Mouse (Mus musculus): ENCODE results near the gene Malsu1. TPM values are rescaled to one million over a fixed set of nuclear protein-coding genes. Genes with fewer than 3 reads are reported as not detected.

Gene Malsu1
- polyA plus RNA-seq (2016; fragmentation: Nextera tagmentation; extraction: Ambion mirVana): 47.9 and 52.9 TPM in 2 replicates

GRCm38 (mm10) chr6:49073304-49074116 is at the start of gene Malsu1:
Malsu1 (plus strand) TSS chr6:49073795.
- peak; percentile 94 for ATAC-seq
- peak within 1 kb of the TSS; percentile 94 for H3K4me3 ChIP-seq
- H3K36me3 ChIP-seq: peaks cover 16% of the 10 kb centered on the region
- peak within 1 kb of the TSS; percentile 94 for H3K9ac ChIP-seq
- no peaks in the 10 kb centered on the region for H3K27me3 ChIP-seq (replicated peaks)
- no peaks in the 10 kb centered on the region for H3K9me3 ChIP-seq (replicated peaks)
- peak within 1 kb of the TSS; percentile 80 for H3K27ac ChIP-seq
- WGBS (ENCODE audit: insufficient replicate concordance): under 1% methylated on average over 49 of the region's 49 CpGs
- peaks cover 24% of the 10 kb centered on the region for H3K4me1 ChIP-seq
- peak within 1 kb of the TSS; percentile 81 for H3K4me2 ChIP-seq

- no peak overlapping the region for H3K4me3 ChIP-seq
- 66% methylated on average over 7 of the region's 7 CpGs for WGBS (ENCODE audit: insufficient replicate concordance)
- H3K4me1 ChIP-seq: no peaks in the 10 kb centered on the region
Measured at GRCm38 (mm10) chr6:49025290-49025689, 48.3 kb upstream of the Malsu1 start.

GRCm38 (mm10) chr6:49026496-49026895 is 47.1 kb upstream of the Malsu1 start:
- Histone ChIP-seq H3K9me3 (replicated peaks) (no peaks in the 10 kb centered on the region), H3K4me1 (no peaks in the 10 kb centered on the region), H3K9ac (no peak overlapping the region), H3K4me3 (no peak overlapping the region), H3K27ac (no peak overlapping the region), H3K27me3 (replicated peaks) (0 out of 2 replicates have a peak, but pooled peaks cover 11% of the 10 kb centered on the region), H3K36me3 (no peaks in the 10 kb centered on the region), H3K4me2 (no peak overlapping the region)
- ATAC-seq: no peak
- WGBS (ENCODE audit: insufficient replicate concordance): 34% methylated on average over 5 of the region's 5 CpGs

More at GRCm38 (mm10) chr6:49025290-49025689, 48.3 kb upstream of the Malsu1 start:
- no peak for ATAC-seq
- Histone ChIP-seq H3K9me3 (replicated peaks) (no peaks in the 10 kb centered on the region), H3K27ac (no peak overlapping the region), H3K9ac (no peak overlapping the region), H3K4me2 (no peak overlapping the region), H3K27me3 (replicated peaks) (0 out of 2 replicates have a peak, but pooled peaks cover 11% of the 10 kb centered on the region), H3K36me3 (no peaks in the 10 kb centered on the region)

GRCm38 (mm10) chr6:49028019-49028418 is 45.6 kb upstream of the Malsu1 start:
- 58% methylated on average over 6 of the region's 6 CpGs for WGBS (ENCODE audit: insufficient replicate concordance)
- Histone ChIP-seq H3K9me3 (replicated peaks) (no peaks in the 10 kb centered on the region), H3K27me3 (replicated peaks) (0 out of 2 replicates have a peak, but pooled peaks cover 11% of the 10 kb centered on the region), H3K4me3 (no peak overlapping the region), H3K4me1 (no peaks in the 10 kb centered on the region), H3K36me3 (no peaks in the 10 kb centered on the region), H3K27ac (no peak overlapping the region), H3K4me2 (no peak overlapping the region), H3K9ac (no peak overlapping the region)
- no peak for ATAC-seq

- no peak overlapping the region for H3K27ac ChIP-seq
- WGBS (ENCODE audit: insufficient replicate concordance): 66% methylated on average over 3 of the region's 3 CpGs
- H3K9me3 ChIP-seq (replicated peaks): no peaks in the 10 kb centered on the region
- no peak overlapping the region for H3K9ac ChIP-seq
- no peak overlapping the region for H3K4me2 ChIP-seq
- H3K4me3 ChIP-seq: no peak overlapping the region
- no peaks in the 10 kb centered on the region for H3K4me1 ChIP-seq
- no peak for ATAC-seq
- 0 out of 2 replicates have a peak, but pooled peaks cover 7% of the 10 kb centered on the region for H3K27me3 ChIP-seq (replicated peaks)
- H3K36me3 ChIP-seq: no peaks in the 10 kb centered on the region
Measured at GRCm38 (mm10) chr6:49028708-49029107, 44.9 kb upstream of the Malsu1 start.

GRCm38 (mm10) chr6:49031230-49031629 is 42.4 kb upstream of the Malsu1 start:
- Histone ChIP-seq H3K9ac (no peak overlapping the region), H3K27me3 (replicated peaks) (peaks cover 15% of the 10 kb centered on the region)
- ATAC-seq: no peak

GRCm38 (mm10) chr6:49032783-49033182 is 40.8 kb upstream of the Malsu1 start:
- Histone ChIP-seq H3K27me3 (replicated peaks) (peaks cover 30% of the 10 kb centered on the region), H3K9me3 (replicated peaks) (no peaks in the 10 kb centered on the region), H3K4me3 (no peak overlapping the region), H3K36me3 (no peaks in the 10 kb centered on the region), H3K4me2 (no peak overlapping the region), H3K27ac (no peak overlapping the region), H3K4me1 (no peaks in the 10 kb centered on the region), H3K9ac (no peak overlapping the region)
- ATAC-seq: no peak
- 67% methylated on average over 4 of the region's 4 CpGs for WGBS (ENCODE audit: insufficient replicate concordance)

More at GRCm38 (mm10) chr6:49031230-49031629, 42.4 kb upstream of the Malsu1 start:
- H3K9me3 ChIP-seq (replicated peaks): no peaks in the 10 kb centered on the region
- H3K4me2 ChIP-seq: no peak overlapping the region
- H3K36me3 ChIP-seq: no peaks in the 10 kb centered on the region
- H3K4me1 ChIP-seq: no peaks in the 10 kb centered on the region
- 64% methylated on average over 4 of the region's 4 CpGs for WGBS (ENCODE audit: insufficient replicate concordance)
- H3K27ac ChIP-seq: no peak overlapping the region
- no peak overlapping the region for H3K4me3 ChIP-seq

- Histone ChIP-seq H3K9me3 (replicated peaks) (no peaks in the 10 kb centered on the region), H3K27me3 (replicated peaks) (peaks cover 39% of the 10 kb centered on the region), H3K36me3 (no peaks in the 10 kb centered on the region), H3K4me3 (no peak within 1 kb of the TSS), H3K4me1 (no peaks in the 10 kb centered on the region), H3K4me2 (peak within 1 kb of the TSS; percentile 29), H3K27ac (no peak within 1 kb of the TSS), H3K9ac (no peak within 1 kb of the TSS)
- 19% methylated on average over 28 of the region's 28 CpGs for WGBS (ENCODE audit: insufficient replicate concordance)
- ATAC-seq: no peak
Measured at GRCm38 (mm10) chr6:49036275-49037267, 37.0 kb upstream of the Malsu1 start, which contains the start of gene Gpnmb. Gpnmb (plus strand) TSS chr6:49036546.

- WGBS (ENCODE audit: insufficient replicate concordance): 49% methylated on average over 12 of the region's 12 CpGs
- Histone ChIP-seq H3K9ac (no peak overlapping the region), H3K4me2 (no peak overlapping the region), H3K4me1 (no peaks in the 10 kb centered on the region), H3K27ac (no peak overlapping the region), H3K36me3 (no peaks in the 10 kb centered on the region), H3K4me3 (no peak overlapping the region), H3K9me3 (replicated peaks) (no peaks in the 10 kb centered on the region), H3K27me3 (replicated peaks) (peaks cover 39% of the 10 kb centered on the region)
- ATAC-seq: no peak
Measured at GRCm38 (mm10) chr6:49037268-49037662, 36.3 kb upstream of the Malsu1 start.

- no peak for ATAC-seq
- H3K9ac ChIP-seq: no peak overlapping the region
Measured at GRCm38 (mm10) chr6:49039470-49040180, 34.0 kb upstream of the Malsu1 start.

GRCm38 (mm10) chr6:49046502-49046901 is 27.1 kb upstream of the Malsu1 start:
- no peaks in the 10 kb centered on the region for H3K4me1 ChIP-seq
- no peak overlapping the region for H3K4me3 ChIP-seq
- no peaks in the 10 kb centered on the region; the same call in 1 of the 2 replicates for H3K27me3 ChIP-seq (replicated peaks)
- no peaks in the 10 kb centered on the region for H3K9me3 ChIP-seq (replicated peaks)
- no peak for ATAC-seq
- WGBS (ENCODE audit: insufficient replicate concordance): 57% methylated on average over 6 of the region's 6 CpGs
- no peak overlapping the region for H3K27ac ChIP-seq
- H3K36me3 ChIP-seq: no peaks in the 10 kb centered on the region
- H3K4me2 ChIP-seq: no peak overlapping the region
- no peak overlapping the region for H3K9ac ChIP-seq

More at GRCm38 (mm10) chr6:49039470-49040180, 34.0 kb upstream of the Malsu1 start:
- Histone ChIP-seq H3K36me3 (no peaks in the 10 kb centered on the region), H3K4me1 (no peaks in the 10 kb centered on the region), H3K4me2 (peak overlapping the region; percentile 56), H3K9me3 (replicated peaks) (no peaks in the 10 kb centered on the region), H3K27me3 (replicated peaks) (peaks cover 37% of the 10 kb centered on the region), H3K27ac (no peak overlapping the region), H3K4me3 (peak overlapping the region; percentile 42)
- WGBS (ENCODE audit: insufficient replicate concordance): 13% methylated on average over 18 of the region's 18 CpGs

All from liver, embryonic 12.5 days (tissue).